Mouse (Mus musculus): ENCODE measurements around the gene Scgb2b21. TPM values are rescaled to one million over a fixed set of nuclear protein-coding genes. Genes with fewer than 3 reads are reported as not detected.
"Not testable (repeated sequence)": the region's sequence is repeated elsewhere in the genome, so short reads cannot be mapped to it uniquely, and the experiment has no call there.

Scgb2b21 gene
- polyA plus RNA-seq (2015; fragmentation: Nextera tagmentation; extraction: Ambion mirVana) = not detected in 2 replicates

DNA sequence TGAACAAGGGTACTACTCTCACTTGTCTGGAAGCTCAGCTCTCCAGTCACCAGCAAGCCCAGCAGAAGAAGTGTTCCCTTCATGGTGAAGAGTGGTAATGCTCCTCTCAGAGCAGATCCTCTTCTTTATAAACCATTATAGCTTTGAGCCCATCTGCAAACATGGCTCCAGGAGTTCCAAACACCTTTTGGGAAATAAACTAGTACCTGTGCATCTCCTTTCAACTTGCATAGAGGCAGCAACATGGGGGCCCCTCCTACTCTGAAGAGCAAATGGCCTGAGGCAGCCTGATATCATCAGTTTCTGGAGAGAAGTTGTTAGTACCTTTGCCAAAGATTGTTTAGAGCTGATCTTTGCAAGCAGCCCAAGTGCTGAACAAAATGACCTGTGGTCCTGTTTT is at the start of gene Scgb2b21:
Gene Scgb2b21 (minus strand): TSS at position 101 of the 400 bp plus-strand sequence.
- no peak within 1 kb of the TSS for H3K27ac ChIP-seq (replicated peaks)
- H3K4me3 ChIP-seq (replicated peaks) = no peak within 1 kb of the TSS
- no peaks in the 10 kb centered on the region for H3K36me3 ChIP-seq
- ATAC-seq (ENCODE audit: low FRiP score) = no peak
- no peak within 1 kb of the TSS for H3K4me2 ChIP-seq
- H3K27me3 ChIP-seq (replicated peaks) = no peaks in the 10 kb centered on the region
- peaks cover 57% of the 10 kb centered on the region for H3K9me3 ChIP-seq (replicated peaks)
- no peaks in the 10 kb centered on the region for H3K4me1 ChIP-seq
- no peak within 1 kb of the TSS for H3K9ac ChIP-seq (replicated peaks)

DNA sequence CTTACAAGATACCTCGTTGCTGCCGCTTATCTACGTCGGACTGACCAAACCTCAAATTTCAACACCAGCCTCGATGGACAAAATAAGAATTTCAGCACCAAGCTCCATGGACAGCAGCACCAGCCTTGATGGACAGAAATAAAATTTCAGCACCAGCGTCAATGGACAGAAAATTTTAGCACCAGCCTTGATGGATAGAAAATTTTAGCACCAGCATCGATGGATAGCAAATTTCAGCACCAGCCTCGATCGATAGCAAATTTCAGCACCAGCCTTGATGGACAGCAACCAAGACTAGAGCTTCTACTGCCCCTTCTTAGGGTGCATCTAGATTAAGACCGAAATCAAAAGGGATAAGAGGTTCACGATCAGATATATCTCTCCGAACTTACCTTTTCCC is 23.2 kb upstream of the Scgb2b21 start:
- H3K27ac ChIP-seq (replicated peaks); H3K4me1 ChIP-seq; H3K4me3 ChIP-seq (replicated peaks); H3K4me2 ChIP-seq; H3K36me3 ChIP-seq; H3K9ac ChIP-seq (replicated peaks); ATAC-seq (ENCODE audit: low FRiP score); H3K27me3 ChIP-seq (replicated peaks): not testable (repeated sequence)
- H3K9me3 ChIP-seq (replicated peaks) = peaks cover 28% of the 10 kb centered on the region; the same call in 1 of the 2 replicates
- WGBS = 93% methylated on average over 12 of the region's 12 CpGs

Other genes starting within 250 kb of the Scgb2b21 start
- gene Scgb2b19, start 240.1 kb downstream of the Scgb2b21 start, polyA plus RNA-seq (2015; fragmentation: Nextera tagmentation; extraction: Ambion mirVana) = not detected in 2 replicates
- gene Scgb1b19, start 233.2 kb downstream of the Scgb2b21 start, polyA plus RNA-seq (2015; fragmentation: Nextera tagmentation; extraction: Ambion mirVana) = not detected in 2 replicates
- not detected in 2 replicates for gene Scgb2b20, start 154.1 kb downstream of the Scgb2b21 start, polyA plus RNA-seq (2015; fragmentation: Nextera tagmentation; extraction: Ambion mirVana)
- not detected in 2 replicates for gene Scgb1b20, start 147.2 kb downstream of the Scgb2b21 start, polyA plus RNA-seq (2015; fragmentation: Nextera tagmentation; extraction: Ambion mirVana)
- not detected in 2 replicates for gene Scgb2b24, start 218.9 kb upstream of the Scgb2b21 start, polyA plus RNA-seq (2015; fragmentation: Nextera tagmentation; extraction: Ambion mirVana)
- gene Scgb1b24, start 223.3 kb upstream of the Scgb2b21 start, polyA plus RNA-seq (2015; fragmentation: Nextera tagmentation; extraction: Ambion mirVana) = not detected in 2 replicates